Mouse (Mus musculus) stomach, postnatal 0 days (tissue): ENCODE data around the gene Prr22. TPM values are rescaled to one million over a fixed set of nuclear protein-coding genes. Genes with fewer than 3 reads are reported as not detected.

Source experiments
- ATAC-seq: fragments of 200-750 bp; cut with Nextera tagmentation; 2 replicates; pipeline ENCODE4 v1.8.0; 2017; ENCODE audit not compliant: low FRiP score, low TSS enrichment
- DNase-seq: peaks from one replicate; pipeline ENCODE4 v3.0.0-alpha.2; 2016; ENCODE audit warnings: low spot score
- H3K27ac ChIP-seq: fragments of 300-500 bp; sonication (generic); replicated peaks from 2 replicates; pipeline ENCODE4 v1.5.1; 2014; ENCODE audit warnings: mild to moderate bottlenecking, control low read depth
- H3K27me3 ChIP-seq: fragments of 300-500 bp; sonication (generic); 2 replicates; pipeline ENCODE4 v1.6.1; 2014; ENCODE audit warnings: low read length; ENCODE audit not compliant: control insufficient read depth, insufficient read depth
- H3K36me3 ChIP-seq: fragments of 300-500 bp; sonication (generic); 2 replicates; pipeline ENCODE4 v1.6.1; 2014; ENCODE audit warnings: low read length, mixed read lengths; ENCODE audit not compliant: control insufficient read depth, insufficient read depth
- H3K4me1 ChIP-seq: fragments of 300-500 bp; sonication (generic); replicated peaks from 2 replicates; pipeline ENCODE4 v1.6.1; 2014; ENCODE audit warnings: antibody characterized with exemption; ENCODE audit not compliant: control insufficient read depth, insufficient read depth
- H3K4me2 ChIP-seq: fragments of 300-500 bp; sonication (generic); replicated peaks from 2 replicates; pipeline ENCODE4 v1.6.1; 2014; ENCODE audit warnings: low read depth, mild to moderate bottlenecking, control low read depth, moderate library complexity
- H3K4me3 ChIP-seq: fragments of 300-500 bp; sonication (generic); 2 replicates; pipeline ENCODE4 v1.5.1; 2014; ENCODE audit warnings: low read depth, low read length, control low read depth
- H3K9ac ChIP-seq: fragments of 300-500 bp; sonication (generic); 2 replicates; pipeline ENCODE4 v1.6.1; 2014; ENCODE audit warnings: mild to moderate bottlenecking, low read length, control low read depth, mixed read lengths
- H3K9me3 ChIP-seq: fragments of 300-500 bp; sonication (generic); 2 replicates; pipeline ENCODE4 v1.6.1; 2016; ENCODE audit warnings: low read length; ENCODE audit not compliant: control insufficient read depth
- CTCF ChIP-seq: IDR thresholded peaks from 2 replicates; pipeline ENCODE4 v1.5.1; 2016; ENCODE audit warnings: antibody characterized with exemption, low read depth, mild to moderate bottlenecking, moderate library complexity
- EP300 ChIP-seq: optimal IDR thresholded peaks from 2 replicates; pipeline ENCODE3; 2016; ENCODE audit warnings: antibody characterized with exemption
- WGBS: fragments of 180-500 bp; shearing (Covaris S2); extraction: QIAGEN DNeasy Blood & Tissue Kit; methylation state at CpG from one replicate; pipeline ENCODE4 v1.1.7; 2014; 5-methylcytosine and 5-hydroxymethylcytosine counted together
- polyA plus RNA-seq: library from polyadenylated mRNA; unstranded; fragments of >200 nt; fragmentation: Nextera tagmentation; extraction: Ambion mirVana; gene quantifications from 2 replicates; pipeline ENCODE4 v1.2.1, GENCODE M21; 2015

The Prr22 gene
- polyA plus RNA-seq, 1 experiment from 2014 or later: 0.65 TPM

- peak overlapping the region; percentile 63 for H3K9ac ChIP-seq
- H3K4me1 ChIP-seq: peaks cover 6% of the 10 kb centered on the region
- peak overlapping the region; percentile 43 for H3K4me3 ChIP-seq
- H3K27me3 ChIP-seq: no peaks in the 10 kb centered on the region
- peak overlapping the region; percentile 76 for H3K4me2 ChIP-seq
- DNase-seq (peak; percentile 92), ATAC-seq (peak; percentile 6; the same call in 1 of the 2 replicates)
- no peak for TF ChIP-seq EP300
- TF ChIP-seq CTCF: no peak
- H3K9me3 ChIP-seq: no peaks in the 10 kb centered on the region
- WGBS: under 1% methylated on average over 27 of the region's 28 CpGs
- peak overlapping the region; percentile 78 for H3K27ac ChIP-seq
- H3K36me3 ChIP-seq: 0 out of 2 replicates have a peak, but pooled peaks cover 3% of the 10 kb centered on the region
Observed at GRCm38 (mm10) chr17:56761991-56762410, 8.0 kb upstream of the Prr22 start.

GRCm38 (mm10) chr17:56762769-56763731 lies 7.0 kb upstream of the Prr22 start:
- WGBS: 36% methylated on average over 27 of the region's 27 CpGs
- H3K4me2 ChIP-seq: peak overlapping the region; percentile 76; the same call in 1 of the 2 replicates
- peak; percentile 100 for TF ChIP-seq CTCF
- no peak for TF ChIP-seq EP300
- H3K27me3 ChIP-seq: no peaks in the 10 kb centered on the region
- no peak for ATAC-seq
- DNase-seq: peak; percentile 63
- H3K27ac ChIP-seq: peak overlapping the region; percentile 78
- H3K4me1 ChIP-seq: peaks cover 6% of the 10 kb centered on the region
- H3K9ac ChIP-seq: no peak overlapping the region
- H3K4me3 ChIP-seq: no peak overlapping the region
- H3K36me3 ChIP-seq: peaks cover 10% of the 10 kb centered on the region; the same call in 1 of the 2 replicates
- H3K9me3 ChIP-seq: no peaks in the 10 kb centered on the region

GRCm38 (mm10) chr17:56763741-56764250 lies 6.3 kb upstream of the Prr22 start:
- WGBS: 73% methylated on average over 8 of the region's 8 CpGs
- TF ChIP-seq CTCF (no peak), EP300 (no peak)
- peaks cover 12% of the 10 kb centered on the region; the same call in 1 of the 2 replicates for H3K36me3 ChIP-seq
- no peaks in the 10 kb centered on the region for H3K27me3 ChIP-seq
- H3K4me2 ChIP-seq: peak overlapping the region; percentile 50
- H3K27ac ChIP-seq: peak overlapping the region; percentile 97
- no peak for DNase-seq
- peak overlapping the region; percentile 75; the same call in 1 of the 2 replicates for H3K4me3 ChIP-seq
- ATAC-seq: no peak
- H3K9me3 ChIP-seq: no peaks in the 10 kb centered on the region
- no peak overlapping the region for H3K9ac ChIP-seq
- H3K4me1 ChIP-seq: peaks cover 6% of the 10 kb centered on the region

- Histone ChIP-seq H3K4me3 (peak within 1 kb of the TSS; percentile 75), H3K27me3 (no peaks in the 10 kb centered on the region), H3K36me3 (peaks cover 12% of the 10 kb centered on the region; the same call in 1 of the 2 replicates), H3K9me3 (no peaks in the 10 kb centered on the region), H3K4me2 (peak within 1 kb of the TSS; percentile 50), H3K27ac (peak within 1 kb of the TSS; percentile 97), H3K4me1 (peaks cover 6% of the 10 kb centered on the region), H3K9ac (peak within 1 kb of the TSS; percentile 81)
- WGBS: under 1% methylated on average over 52 of the region's 58 CpGs
- TF ChIP-seq CTCF: no peak
- TF ChIP-seq EP300: no peak
- ATAC-seq (peak; percentile 85), DNase-seq (peak; percentile 90)
Observed at GRCm38 (mm10) chr17:56764474-56765354, 5.3 kb upstream of the Prr22 start, which contains the start of gene Dus3l. Gene Dus3l (plus strand): TSS chr17:56764757.

- peak overlapping the region; percentile 50 for H3K4me2 ChIP-seq
- no peaks in the 10 kb centered on the region for H3K9me3 ChIP-seq
- no peak for ATAC-seq
- peaks cover 12% of the 10 kb centered on the region; the same call in 1 of the 2 replicates for H3K36me3 ChIP-seq
- peaks cover 6% of the 10 kb centered on the region for H3K4me1 ChIP-seq
- no peaks in the 10 kb centered on the region for H3K27me3 ChIP-seq
- no peak for DNase-seq
- peak overlapping the region; percentile 75 for H3K4me3 ChIP-seq
- H3K27ac ChIP-seq: no peak overlapping the region
- peak overlapping the region; percentile 0; the same call in 1 of the 2 replicates for H3K9ac ChIP-seq
- TF ChIP-seq EP300 (no peak), CTCF (no peak)
- WGBS: 41% methylated on average over 12 of the region's 12 CpGs
Observed at GRCm38 (mm10) chr17:56765431-56765830, 4.6 kb upstream of the Prr22 start.
